Mouse (Mus musculus) spleen, adult 10 weeks (tissue): Measurements from ENCODE around the gene Ptbp1. TPM values are rescaled to one million over a fixed set of nuclear protein-coding genes. Genes with fewer than 3 reads are reported as not detected.

Experiments
- polyA plus RNA-seq: library from polyadenylated mRNA; stranded (reverse); fragments of 350-450 nt; fragmentation: Illumina TruSeq; extraction: RNeasy Lipid Tissue Mini Kit (QIAGEN cat#74804); gene quantifications from one replicate; pipeline ENCODE4 v1.2.3, GENCODE M21; 2015; ENCODE audit warnings: low replicate concordance; ENCODE audit not compliant: insufficient read depth

The Ptbp1 gene
- 156 TPM for polyA plus RNA-seq

GRCm38 (mm10) chr10:79853860-79854795, at the start of gene Ptbp1:
Gene Ptbp1, plus strand, starts transcription at chr10:79854427.

GRCm38 (mm10) chr10:79820782-79821181, 33.4 kb upstream of the Ptbp1 start, which contains the start of gene Misp:
Gene Misp, plus strand, starts transcription at chr10:79820989.

DNA sequence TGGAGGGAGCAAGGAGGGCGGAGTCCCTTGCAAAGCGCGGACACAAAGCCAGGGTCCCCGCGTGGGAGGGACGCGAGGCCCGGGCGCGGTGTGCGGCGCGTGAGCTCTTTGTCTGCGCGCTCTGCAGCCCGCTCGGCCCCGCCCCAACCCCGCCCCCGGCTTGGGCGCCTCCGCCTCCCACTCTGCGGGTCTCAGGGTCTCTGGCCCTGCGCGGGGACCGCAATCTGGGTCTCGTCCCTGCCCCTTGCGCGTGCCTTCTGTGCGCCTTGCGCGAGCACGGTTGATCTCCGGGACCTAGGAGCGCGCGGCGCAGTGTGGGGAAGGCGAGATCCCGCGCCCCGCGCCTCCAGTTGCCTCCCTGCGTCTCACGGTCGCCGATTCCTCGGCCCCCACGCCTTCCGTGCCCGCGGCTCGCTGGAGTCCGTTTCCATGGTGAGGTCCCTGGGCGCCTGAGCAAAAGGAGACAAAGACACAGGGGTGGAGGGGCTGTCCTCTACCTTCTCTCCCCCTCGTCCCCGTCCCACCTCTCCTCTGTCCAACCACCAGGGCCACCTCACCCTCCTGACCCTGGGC, 20.1 kb downstream of the Ptbp1 start, which contains the start of the genes Prtn3 and Plppr3:
Prtn3 (plus strand) TSS at position 187 of the 573 bp plus-strand sequence.
Plppr3 (minus strand) TSS at position 345 of the 573 bp plus-strand sequence.

GRCm38 (mm10) chr10:79886054-79886453, 31.8 kb downstream of the Ptbp1 start, which contains the start of gene Elane:
Gene Elane, plus strand, starts transcription at chr10:79886247.

DNA sequence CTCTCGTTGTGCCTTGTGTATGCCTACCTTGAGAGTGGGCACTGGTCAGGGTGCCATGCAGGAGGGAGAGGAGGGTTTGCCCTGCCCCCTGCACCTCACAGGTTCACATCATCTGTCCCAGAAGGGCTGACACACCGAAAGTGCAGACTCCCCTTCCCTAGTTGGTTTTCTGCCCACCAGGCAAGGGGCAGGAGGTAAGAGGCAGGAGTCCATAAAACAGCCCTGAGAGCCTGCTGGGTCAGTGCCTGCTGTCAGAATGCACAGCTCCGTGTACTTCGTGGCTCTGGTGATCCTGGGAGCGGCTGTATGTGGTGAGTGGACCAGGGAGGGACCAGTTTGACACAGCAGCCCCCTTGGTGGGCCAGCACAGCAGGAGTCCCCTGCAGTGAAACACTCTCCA, 36.4 kb downstream of the Ptbp1 start, which contains the start of gene Cfd:
Cfd (plus strand) TSS at position 184 of the 400 bp plus-strand sequence.

DNA sequence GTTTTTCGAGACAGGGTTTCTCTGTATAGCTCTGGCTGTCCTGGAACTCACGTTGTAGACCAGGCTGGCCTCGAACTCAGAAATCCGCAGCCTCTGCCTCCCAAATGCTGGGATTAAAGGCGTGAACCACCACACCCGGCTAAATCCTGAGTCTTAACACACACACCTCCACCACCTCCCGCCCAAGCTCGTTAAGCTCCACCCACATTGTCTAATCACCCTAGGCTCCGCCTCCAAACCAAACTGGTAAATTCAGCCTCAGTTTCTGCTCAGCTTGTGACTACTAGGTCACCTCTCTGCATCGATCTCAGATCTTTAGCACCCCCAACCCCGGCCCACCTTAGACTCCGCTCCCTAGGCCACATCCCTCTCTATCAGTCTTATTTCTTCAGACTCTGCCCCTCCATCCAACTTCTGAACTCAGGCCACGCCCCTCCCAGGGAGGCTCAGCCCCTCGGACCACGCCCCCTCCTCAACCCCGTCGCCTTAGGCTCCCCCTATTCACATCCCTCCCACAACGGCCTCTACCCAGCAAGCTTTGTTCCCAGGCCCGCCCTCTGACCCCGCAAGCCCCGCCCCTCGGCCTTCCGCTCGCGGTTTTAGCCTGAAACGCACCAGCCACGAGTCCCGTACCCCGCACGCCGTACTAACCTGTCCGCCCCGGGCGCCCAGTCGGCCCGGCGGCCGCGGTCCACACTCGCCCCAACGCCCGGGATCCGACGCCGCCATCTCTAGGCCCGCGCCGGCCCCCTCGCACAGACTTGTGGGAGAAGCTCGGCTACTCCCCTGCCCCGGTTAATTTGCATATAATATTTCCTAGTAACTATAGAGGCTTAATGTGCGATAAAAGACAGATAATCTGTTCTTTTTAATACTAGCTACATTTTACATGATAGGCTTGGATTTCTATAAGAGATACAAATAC, 54.2 kb downstream of the Ptbp1 start, which contains the start of gene Med16:
Med16 (minus strand) TSS at position 757 of the 925 bp plus-strand sequence.

DNA sequence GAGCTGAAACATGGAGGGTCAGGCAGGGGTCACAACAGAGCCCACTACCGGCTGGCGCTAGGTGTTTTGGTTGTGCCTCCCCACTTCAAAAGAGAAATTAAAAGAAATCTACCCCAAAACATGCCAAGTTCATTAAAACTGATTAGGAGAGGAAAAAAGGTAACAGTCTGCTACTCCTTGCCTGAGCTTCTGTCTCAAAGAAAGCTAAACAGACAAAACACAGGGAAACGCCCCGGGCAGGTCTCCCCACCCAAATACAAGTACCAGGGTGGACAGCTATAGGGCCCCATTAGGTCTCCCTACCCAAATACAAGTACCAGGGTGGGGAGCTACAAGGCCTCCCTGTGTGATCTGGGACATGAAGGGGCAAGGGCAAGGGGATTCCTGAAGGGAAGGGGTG, 56.3 kb downstream of the Ptbp1 start, which contains the start of gene Gm26602:
Gm26602 (plus strand) TSS at position 301 of the 400 bp plus-strand sequence.

Other genes starting within 250 kb of the Ptbp1 start
- not detected for gene C2cd4c, start 240.4 kb upstream of the Ptbp1 start, polyA plus RNA-seq
- gene Shc2, start 216.5 kb upstream of the Ptbp1 start, polyA plus RNA-seq, result 0.62 TPM
- not detected for gene Odf3l2, start 208.7 kb upstream of the Ptbp1 start, polyA plus RNA-seq
- 8.2 TPM for gene Madcam1, start 189.9 kb upstream of the Ptbp1 start, polyA plus RNA-seq
- 6.4 TPM for gene Tpgs1, start 185.1 kb upstream of the Ptbp1 start, polyA plus RNA-seq
- 43.0 TPM for gene Cdc34, start 172.2 kb upstream of the Ptbp1 start, polyA plus RNA-seq
- 1.5 TPM for gene Gzmm, start 165.4 kb upstream of the Ptbp1 start, polyA plus RNA-seq
- gene Bsg, start 149.9 kb upstream of the Ptbp1 start, polyA plus RNA-seq, result 159 TPM
- gene Hcn2, start 137.8 kb upstream of the Ptbp1 start, polyA plus RNA-seq, result not detected
- gene Polrmt, start 107.8 kb upstream of the Ptbp1 start, polyA plus RNA-seq, result 16.0 TPM
- gene Fgf22, start 99.4 kb upstream of the Ptbp1 start, polyA plus RNA-seq, result not detected
- 5.5 TPM for gene Rnf126, start 87.5 kb upstream of the Ptbp1 start, polyA plus RNA-seq
- 1.2 TPM for gene Fstl3, start 77.2 kb upstream of the Ptbp1 start, polyA plus RNA-seq
- gene Prss57, start 63.5 kb upstream of the Ptbp1 start, polyA plus RNA-seq, result 0.25 TPM
- 3.1 TPM for gene Palm, start 60.9 kb upstream of the Ptbp1 start, polyA plus RNA-seq
- gene Misp, start 33.4 kb upstream of the Ptbp1 start, polyA plus RNA-seq, result not detected
- gene Prtn3, start 20.0 kb downstream of the Ptbp1 start, polyA plus RNA-seq, result not detected
- gene Plppr3, start 20.2 kb downstream of the Ptbp1 start, polyA plus RNA-seq, result 0.47 TPM
- gene Elane, start 31.8 kb downstream of the Ptbp1 start, polyA plus RNA-seq, result 0.35 TPM
- 1.0 TPM for gene Cfd, start 36.4 kb downstream of the Ptbp1 start, polyA plus RNA-seq
- 3.4 TPM for gene Med16, start 54.5 kb downstream of the Ptbp1 start, polyA plus RNA-seq
- gene Gm26602, start 56.4 kb downstream of the Ptbp1 start, polyA plus RNA-seq, result not detected
- gene Kiss1r, start 62.5 kb downstream of the Ptbp1 start, polyA plus RNA-seq, result 0.33 TPM
- gene R3hdm4, start 66.8 kb downstream of the Ptbp1 start, polyA plus RNA-seq, result 52.3 TPM
- 8.9 TPM for gene Arid3a, start 72.6 kb downstream of the Ptbp1 start, polyA plus RNA-seq
- gene Wdr18, start 105.7 kb downstream of the Ptbp1 start, polyA plus RNA-seq, result 10.6 TPM
- not detected for gene Grin3b, start 116.3 kb downstream of the Ptbp1 start, polyA plus RNA-seq
- 23.2 TPM for gene Tmem259, start 129.9 kb downstream of the Ptbp1 start, polyA plus RNA-seq
- gene Cnn2, start 134.2 kb downstream of the Ptbp1 start, polyA plus RNA-seq, result 160 TPM
- gene Abca7, start 142.1 kb downstream of the Ptbp1 start, polyA plus RNA-seq, result 10.9 TPM
- gene Arhgap45, start 162.2 kb downstream of the Ptbp1 start, polyA plus RNA-seq, result 93.1 TPM
- 19.3 TPM for gene Polr2e, start 185.4 kb downstream of the Ptbp1 start, polyA plus RNA-seq
- gene Gpx4, start 192.7 kb downstream of the Ptbp1 start, polyA plus RNA-seq, result 128 TPM